Mouse (Mus musculus): ENCODE data around the gene Tfcp2l1. TPM values are rescaled to one million over a fixed set of nuclear protein-coding genes. Genes with fewer than 3 reads are reported as not detected.

The Tfcp2l1 gene
- 0.52 TPM for polyA plus RNA-seq (2014; fragmentation: Illumina TruSeq; extraction: RNeasy Lipid Tissue Mini Kit (QIAGEN cat#74804); ENCODE audit: low read depth, low replicate concordance)

GRCm38 (mm10) chr1:118627781-118628464 is at the start of gene Tfcp2l1:
Gene Tfcp2l1 (plus strand): TSS chr1:118627945.

Other genes starting within 250 kb of the Tfcp2l1 start
- 35.0 TPM for gene Clasp1, start 238.9 kb upstream of the Tfcp2l1 start, polyA plus RNA-seq (2014; fragmentation: Illumina TruSeq; extraction: RNeasy Lipid Tissue Mini Kit (QIAGEN cat#74804); ENCODE audit: low read depth, low replicate concordance)